Mouse (Mus musculus) splenic B cell, adult 2 months (primary cell): Measurements from ENCODE around the gene Rbpjl.

ENCODE experiments used
- DNase-seq: peaks from one replicate; pipeline ENCODE4 v3.0.0-alpha.2; 2011; ENCODE audit warnings: low read depth, low spot score
- H3K27me3 ChIP-seq: 2 replicates; pipeline ENCODE4 v1.6.1; 2012; ENCODE audit warnings: mild to moderate bottlenecking, low read length, moderate library complexity, mixed read lengths; ENCODE audit not compliant: control insufficient read depth, poor library complexity, insufficient read depth, severe bottlenecking
- H3K36me3 ChIP-seq: 2 replicates; pipeline ENCODE4 v1.6.1; 2012; ENCODE audit warnings: mild to moderate bottlenecking, low read length, moderate library complexity, mixed read lengths; ENCODE audit not compliant: control insufficient read depth, poor library complexity, insufficient read depth, severe bottlenecking

The Rbpjl gene

GRCm38 (mm10) chr2:164429881-164430615 lies 27.1 kb downstream of the Rbpjl start:
- H3K27me3 ChIP-seq, result no peaks in the 10 kb centered on the region
- no peak for DNase-seq
- peaks cover 23% of the 10 kb centered on the region for H3K36me3 ChIP-seq

- DNase-seq, result no peak
- H3K36me3 ChIP-seq, result peaks cover 20% of the 10 kb centered on the region
- H3K27me3 ChIP-seq, result no peaks in the 10 kb centered on the region
Observed at GRCm38 (mm10) chr2:164430697-164431096, 27.8 kb downstream of the Rbpjl start.

GRCm38 (mm10) chr2:164431676-164432465 lies 28.9 kb downstream of the Rbpjl start:
- DNase-seq, result no peak
- Histone ChIP-seq H3K27me3 (no peaks in the 10 kb centered on the region), H3K36me3 (peaks cover 15% of the 10 kb centered on the region)

- peaks cover 15% of the 10 kb centered on the region for H3K36me3 ChIP-seq
- no peak for DNase-seq
- no peaks in the 10 kb centered on the region for H3K27me3 ChIP-seq
Observed at GRCm38 (mm10) chr2:164432541-164433191, 29.7 kb downstream of the Rbpjl start.

GRCm38 (mm10) chr2:164433278-164433895 lies 30.4 kb downstream of the Rbpjl start:
- Histone ChIP-seq H3K27me3 (no peaks in the 10 kb centered on the region), H3K36me3 (peaks cover 12% of the 10 kb centered on the region)
- DNase-seq, result no peak

- Histone ChIP-seq H3K27me3 (no peaks in the 10 kb centered on the region), H3K36me3 (peaks cover 3% of the 10 kb centered on the region; the same call in 1 of the 2 replicates)
- no peak for DNase-seq
Observed at GRCm38 (mm10) chr2:164434681-164435080, 31.7 kb downstream of the Rbpjl start.

- Histone ChIP-seq H3K27me3 (no peaks in the 10 kb centered on the region), H3K36me3 (peaks cover 3% of the 10 kb centered on the region; the same call in 1 of the 2 replicates)
- peak; percentile 58 for DNase-seq
Observed at GRCm38 (mm10) chr2:164435216-164436090, 32.5 kb downstream of the Rbpjl start.

GRCm38 (mm10) chr2:164436215-164436913 lies 33.4 kb downstream of the Rbpjl start:
- Histone ChIP-seq H3K27me3 (no peaks in the 10 kb centered on the region), H3K36me3 (no peaks in the 10 kb centered on the region)
- no peak for DNase-seq

GRCm38 (mm10) chr2:164436961-164437360 lies 34.0 kb downstream of the Rbpjl start:
- DNase-seq, result no peak
- Histone ChIP-seq H3K36me3 (no peaks in the 10 kb centered on the region), H3K27me3 (no peaks in the 10 kb centered on the region)

GRCm38 (mm10) chr2:164437710-164438109 lies 34.8 kb downstream of the Rbpjl start:
- no peaks in the 10 kb centered on the region for H3K27me3 ChIP-seq
- no peak for DNase-seq

GRCm38 (mm10) chr2:164438257-164438656 lies 35.3 kb downstream of the Rbpjl start:
- DNase-seq, result no peak
- H3K27me3 ChIP-seq, result no peaks in the 10 kb centered on the region
- no peaks in the 10 kb centered on the region for H3K36me3 ChIP-seq

More at GRCm38 (mm10) chr2:164437710-164438109, 34.8 kb downstream of the Rbpjl start:
- no peaks in the 10 kb centered on the region for H3K36me3 ChIP-seq

- no peak for DNase-seq
- Histone ChIP-seq H3K36me3 (no peaks in the 10 kb centered on the region), H3K27me3 (no peaks in the 10 kb centered on the region)
Observed at GRCm38 (mm10) chr2:164439001-164439421, 36.1 kb downstream of the Rbpjl start.

- H3K36me3 ChIP-seq, result no peaks in the 10 kb centered on the region
- DNase-seq, result no peak
- no peaks in the 10 kb centered on the region for H3K27me3 ChIP-seq
Observed at GRCm38 (mm10) chr2:164440314-164440713, 37.4 kb downstream of the Rbpjl start.
